Mouse (Mus musculus): ENCODE measurements around the gene Nlrp4a.
"Not testable (repeated sequence)": the region's sequence is repeated elsewhere in the genome, so short reads cannot be mapped to it uniquely, and the experiment has no call there.

Gene Nlrp4a

GRCm38 (mm10) chr7:26434813-26435212, at the start of gene Nlrp4a:
Nlrp4a (plus strand) TSS chr7:26435113.
- in situ Hi-C loops (cut with MboI; ENCODE audit: unreplicated experiment in 2 of 2), result no loop called here

GRCm38 (mm10) chr7:26386691-26387090, 48.2 kb upstream of the Nlrp4a start:
- in situ Hi-C loops (cut with MboI; ENCODE audit: unreplicated experiment in 2 of 2), result not testable (repeated sequence)

GRCm38 (mm10) chr7:26391137-26391536, 43.8 kb upstream of the Nlrp4a start:
- in situ Hi-C loops (cut with MboI; ENCODE audit: unreplicated experiment in 2 of 2), result not testable (repeated sequence)

GRCm38 (mm10) chr7:26391811-26392210, 43.1 kb upstream of the Nlrp4a start:
- in situ Hi-C loops (cut with MboI; ENCODE audit: unreplicated experiment in 2 of 2), result not testable (repeated sequence)

GRCm38 (mm10) chr7:26403600-26403999, 31.3 kb upstream of the Nlrp4a start, which contains the start of gene Nlrp9c:
Nlrp9c (minus strand) TSS chr7:26403700.
- in situ Hi-C loops (cut with MboI; ENCODE audit: unreplicated experiment in 2 of 2), result not testable (repeated sequence)

GRCm38 (mm10) chr7:26476690-26477089, 41.8 kb downstream of the Nlrp4a start:
- in situ Hi-C loops (cut with MboI; ENCODE audit: unreplicated experiment in 2 of 2), result no loop called here

- in situ Hi-C loops (cut with MboI; ENCODE audit: unreplicated experiment in 2 of 2), result not testable (repeated sequence)
These were observed 54.6 kb downstream of the Nlrp4a start for GRCm38 (mm10) chr7:26489514-26489913.

Measured in v-Abl transformed pro-B cells (cell line).